Mouse (Mus musculus): Measurements from ENCODE around the gene Sh2b1.

Gene Sh2b1

DNA sequence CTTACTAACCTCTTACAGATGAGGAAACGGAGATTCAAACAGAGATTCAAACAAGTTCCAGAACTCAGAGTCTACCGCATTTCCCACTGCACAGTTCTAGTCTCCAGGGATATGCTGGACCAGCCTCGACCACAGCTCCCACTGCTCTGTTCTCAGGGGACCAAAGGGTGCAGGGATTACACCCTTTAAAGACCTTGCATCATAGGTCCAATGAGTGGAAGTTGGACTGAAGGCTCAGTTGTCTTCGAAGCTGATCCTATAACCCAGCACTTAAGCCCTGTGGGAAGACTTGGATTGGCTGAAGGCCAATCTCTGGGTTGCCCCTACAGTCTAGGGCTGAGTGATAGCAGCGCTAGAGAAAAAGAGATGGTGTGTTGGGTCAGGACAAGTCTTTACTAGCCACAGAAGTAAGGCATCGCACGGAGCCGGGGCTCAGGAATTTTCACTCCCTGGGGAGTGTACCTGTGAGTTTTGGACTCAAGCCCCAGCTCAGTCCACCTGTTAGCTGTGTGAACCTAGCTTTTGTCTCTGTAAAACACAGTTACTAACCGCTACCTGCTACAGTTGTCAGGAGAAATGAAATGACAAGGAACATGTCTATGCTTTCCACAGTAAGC is 1.6 kb downstream of the Sh2b1 start:
- no peak for DNase-seq

DNA sequence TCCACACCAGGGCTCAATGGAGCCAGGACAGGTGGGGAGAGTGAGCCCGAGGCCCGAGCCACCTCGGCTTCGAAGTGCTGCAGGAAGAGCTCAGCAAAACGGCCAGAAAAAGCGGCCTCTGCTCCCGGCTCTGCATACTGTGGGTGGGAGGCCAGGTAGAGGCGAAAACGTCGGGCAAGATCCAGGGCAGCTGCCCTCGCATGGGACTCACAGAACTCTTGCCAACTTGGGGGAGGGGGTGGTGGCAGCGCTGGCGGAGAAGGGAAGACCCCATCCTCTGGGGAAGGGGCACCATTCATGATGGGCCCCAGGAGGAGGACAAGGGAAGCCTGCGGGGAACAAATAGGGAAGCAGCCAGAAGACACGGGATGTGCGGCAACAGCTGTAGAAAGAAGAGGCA is 2.5 kb downstream of the Sh2b1 start:
- no peak for DNase-seq

DNA sequence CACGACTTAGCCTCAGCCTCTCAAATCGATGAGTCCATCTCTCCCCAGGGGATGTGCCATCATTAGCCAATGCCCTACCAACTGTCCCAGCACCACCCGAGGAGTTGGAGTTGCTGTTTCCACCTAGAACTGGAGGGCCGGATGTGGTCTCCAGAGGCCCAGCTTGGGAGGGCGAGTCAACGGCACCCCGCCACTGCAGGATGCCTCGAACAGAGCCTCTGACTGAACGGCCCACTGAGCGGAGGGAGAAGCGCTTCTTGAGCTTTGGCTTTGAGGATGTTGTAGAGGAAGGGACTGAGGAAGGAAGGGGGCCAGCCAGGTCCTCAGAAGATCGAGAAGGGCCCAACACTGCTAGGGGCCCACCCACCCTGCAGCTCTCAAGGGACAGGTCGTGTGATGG is 2.9 kb downstream of the Sh2b1 start:
- DNase-seq, result no peak

DNA sequence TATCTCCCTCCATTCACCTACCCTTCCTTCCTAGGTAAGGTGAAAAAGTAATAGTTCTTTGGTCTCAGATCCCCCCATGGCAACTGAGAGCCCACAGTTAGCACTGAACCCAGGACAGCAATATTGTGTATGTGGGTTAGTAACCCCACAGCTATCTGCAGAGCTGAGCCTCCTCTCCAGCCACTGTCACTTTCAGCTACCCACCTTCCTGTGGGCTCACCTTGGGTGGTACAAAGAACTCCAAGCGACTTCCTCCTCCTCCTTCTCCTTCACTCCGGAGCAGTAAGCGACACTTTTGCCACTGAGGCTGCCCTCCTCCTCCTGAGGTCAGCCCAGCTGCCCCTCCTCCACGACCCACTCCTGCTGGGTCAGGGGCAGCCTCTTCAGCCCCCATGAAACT is 3.4 kb downstream of the Sh2b1 start:
- DNase-seq, result no peak

DNA sequence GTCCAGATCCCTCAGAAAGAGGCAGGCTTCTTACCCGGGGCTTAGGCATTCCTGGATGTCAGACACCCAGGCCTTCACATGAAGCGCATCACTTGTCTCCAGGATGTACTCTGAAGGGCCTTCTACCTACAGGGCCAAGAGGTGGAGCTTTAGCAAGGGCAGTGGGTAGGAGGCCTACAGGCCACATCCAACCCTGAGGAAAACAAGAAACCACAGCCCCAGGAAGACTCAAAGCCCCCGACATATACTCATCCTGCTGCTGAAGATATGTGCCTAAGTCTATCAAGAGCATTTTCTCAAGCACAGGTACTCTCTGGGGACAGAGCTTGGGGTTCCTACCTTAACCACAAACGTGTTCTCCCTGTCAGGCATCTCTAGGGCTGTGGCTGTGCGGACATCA is 3.9 kb downstream of the Sh2b1 start:
- no peak for DNase-seq

DNA sequence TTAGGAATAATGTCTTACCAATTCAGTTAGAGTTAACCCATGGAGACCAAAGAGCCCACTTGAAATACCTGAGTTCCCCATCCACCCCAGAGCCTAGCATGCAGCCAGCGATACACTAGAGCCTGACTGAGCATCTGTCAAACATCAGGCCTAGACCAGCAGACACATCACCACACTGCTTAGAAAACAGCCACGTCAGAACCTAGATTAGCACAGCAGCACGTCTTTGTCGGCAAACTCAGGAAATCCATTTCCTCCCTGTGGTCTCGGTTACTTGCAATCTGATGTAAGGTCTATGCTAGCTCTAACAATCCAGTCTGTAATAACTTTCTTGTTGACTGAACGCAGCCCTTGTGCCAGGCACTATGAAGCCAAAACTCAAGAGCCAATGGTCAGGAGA is 5.1 kb downstream of the Sh2b1 start:
- DNase-seq, result no peak

DNA sequence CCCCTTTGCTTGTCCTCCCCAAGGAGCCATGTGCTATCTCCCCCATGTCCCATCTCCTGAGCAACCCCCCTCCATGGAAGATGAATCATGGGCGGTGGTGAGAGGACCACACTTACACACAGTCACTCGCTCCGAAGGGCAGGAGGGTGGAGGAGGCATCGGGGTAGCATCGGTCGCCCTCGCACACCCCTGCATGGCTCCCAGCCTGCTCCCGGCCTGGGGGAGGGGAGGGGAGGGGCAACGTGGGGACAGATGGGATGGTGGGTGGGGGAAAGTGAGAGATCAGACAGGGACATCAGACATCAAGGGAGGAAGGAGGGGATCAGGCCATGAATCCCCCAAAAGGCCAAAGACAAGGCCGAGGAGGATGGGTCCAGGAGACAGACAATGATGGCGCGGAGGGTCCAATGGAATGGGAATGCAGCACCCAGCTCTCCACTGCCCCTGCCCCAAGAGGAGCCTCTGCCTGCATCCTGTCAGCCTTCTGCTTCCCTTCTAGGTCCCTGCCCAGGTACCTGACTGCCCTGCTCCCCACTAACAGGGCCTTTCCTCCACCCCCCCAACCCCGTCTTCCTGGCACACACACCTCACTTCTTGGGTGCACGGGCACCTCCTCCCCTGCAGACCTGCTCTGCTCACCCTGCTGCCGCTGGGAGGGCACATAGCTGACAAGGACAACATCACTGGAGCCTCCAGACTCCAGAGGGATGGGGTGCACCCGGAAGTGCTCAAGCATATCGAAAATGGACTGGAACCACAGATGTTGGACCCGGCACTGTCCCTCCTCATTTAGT is 7.2 kb downstream of the Sh2b1 start:
- DNase-seq, result no peak

DNA sequence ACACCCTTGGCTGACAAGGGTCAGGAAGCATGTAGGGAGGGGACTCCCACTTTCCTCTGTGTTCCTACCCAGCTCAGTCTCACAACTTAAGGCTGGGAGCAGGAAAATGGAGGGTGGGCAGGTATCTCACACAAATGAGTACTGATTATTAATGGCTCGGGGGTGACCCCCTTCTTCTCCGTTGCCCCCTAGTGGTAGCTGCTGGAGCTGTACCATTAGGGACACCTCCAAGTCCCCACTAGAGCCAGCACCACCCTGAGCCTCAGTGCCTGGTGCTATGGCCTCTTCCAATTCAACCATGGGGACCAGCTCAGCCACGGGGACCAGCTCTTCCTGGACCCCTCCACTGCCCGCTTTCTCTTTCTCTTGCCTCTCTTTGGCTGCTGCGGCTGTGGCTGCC is 8.0 kb downstream of the Sh2b1 start:
- DNase-seq, result no peak

DNA sequence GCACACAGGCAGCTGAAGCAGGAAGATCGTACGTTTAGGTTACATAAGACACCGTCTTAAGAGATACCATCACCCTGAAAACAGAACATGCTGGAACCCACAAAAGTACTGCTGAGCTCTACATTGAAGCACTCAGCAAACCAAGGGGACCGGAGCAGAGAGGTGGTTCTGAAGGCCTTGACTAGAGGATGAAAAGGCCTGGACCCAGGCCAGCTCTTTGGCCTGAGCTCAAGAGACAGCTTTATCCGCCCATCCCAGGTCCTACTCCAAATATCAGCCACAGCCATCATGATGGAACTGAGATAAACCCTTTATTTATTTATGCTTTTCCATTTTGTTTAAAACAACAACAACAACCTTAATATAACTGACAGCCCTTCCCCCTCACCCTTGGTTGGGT is 8.5 kb downstream of the Sh2b1 start:
- no peak for DNase-seq

DNA sequence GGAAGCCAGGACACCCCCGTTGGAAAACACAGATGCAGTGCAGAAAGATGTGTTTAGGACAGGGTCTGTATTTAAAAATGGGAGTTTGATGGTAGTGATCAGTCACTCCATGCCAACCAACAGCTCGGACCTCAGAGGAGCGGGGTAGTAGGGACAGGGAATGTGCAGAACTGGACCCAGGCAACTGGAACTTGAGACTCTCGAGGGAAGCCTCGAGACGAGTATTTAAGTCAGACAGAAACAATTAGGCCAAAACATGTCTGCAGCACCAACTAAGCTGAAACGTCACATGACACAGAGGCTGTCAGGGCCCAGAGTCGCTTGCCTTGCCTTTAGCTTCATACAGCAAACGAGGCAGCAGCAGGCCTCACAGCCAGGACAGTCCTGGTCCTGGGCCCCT is 9.1 kb downstream of the Sh2b1 start:
- no peak for DNase-seq

DNA sequence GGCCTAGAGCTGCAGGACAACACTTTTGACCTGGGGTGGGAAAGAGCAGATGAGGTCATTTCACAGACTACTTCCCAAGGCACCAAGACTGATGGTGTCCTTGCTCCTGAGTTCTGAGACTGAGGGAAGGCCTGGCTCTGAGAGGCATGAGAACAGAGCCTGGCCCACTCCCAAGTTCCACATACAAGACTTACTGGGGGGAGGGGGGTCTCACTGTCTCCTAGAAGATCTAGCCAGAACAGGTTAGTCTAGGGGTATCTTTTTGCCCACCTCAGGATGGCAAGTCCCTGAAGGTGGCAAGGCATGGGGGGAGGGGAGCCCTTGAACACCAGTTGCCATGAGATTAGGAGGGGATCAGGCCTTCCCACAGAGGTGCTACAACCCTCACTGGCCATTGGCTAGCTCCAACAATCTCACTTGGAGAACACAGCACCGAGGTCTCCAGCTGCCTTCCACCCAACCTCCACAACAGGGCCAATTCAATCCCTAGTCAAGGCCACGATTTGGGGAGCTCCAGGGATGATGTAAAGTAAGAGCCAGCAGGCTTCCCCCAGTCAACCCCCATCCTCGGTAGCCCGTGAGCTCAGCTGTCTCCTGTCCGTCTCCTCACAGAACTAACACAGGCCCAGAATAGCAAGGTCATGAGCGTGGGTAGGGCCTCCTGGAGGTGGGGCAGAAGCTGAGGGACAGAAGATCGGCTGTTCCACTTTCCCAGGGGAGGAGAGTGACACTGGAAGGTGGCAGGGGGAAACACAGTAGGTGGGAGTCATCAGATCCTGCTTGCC is 9.8 kb downstream of the Sh2b1 start:
- no peak for DNase-seq

DNA sequence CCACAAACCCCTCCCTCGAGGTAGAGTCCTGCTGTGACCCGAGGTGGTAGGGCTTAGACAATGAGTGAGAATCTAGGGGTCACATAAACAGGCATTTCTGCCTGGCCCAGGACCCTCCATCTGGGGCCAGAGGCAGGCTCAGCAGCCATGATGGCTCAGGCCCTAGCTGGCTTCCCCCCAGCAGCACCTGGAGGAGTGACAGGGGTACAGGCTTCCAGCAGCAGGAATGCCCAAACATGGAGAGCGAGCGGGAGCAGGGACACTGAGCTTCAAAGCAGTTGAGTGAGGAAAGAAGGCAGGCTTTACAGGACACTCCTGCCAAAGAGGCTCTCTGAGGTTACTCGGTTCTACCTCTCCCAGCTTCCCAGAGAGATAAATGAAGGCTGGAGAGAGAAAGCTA is 10.4 kb downstream of the Sh2b1 start:
- DNase-seq, result no peak

DNA sequence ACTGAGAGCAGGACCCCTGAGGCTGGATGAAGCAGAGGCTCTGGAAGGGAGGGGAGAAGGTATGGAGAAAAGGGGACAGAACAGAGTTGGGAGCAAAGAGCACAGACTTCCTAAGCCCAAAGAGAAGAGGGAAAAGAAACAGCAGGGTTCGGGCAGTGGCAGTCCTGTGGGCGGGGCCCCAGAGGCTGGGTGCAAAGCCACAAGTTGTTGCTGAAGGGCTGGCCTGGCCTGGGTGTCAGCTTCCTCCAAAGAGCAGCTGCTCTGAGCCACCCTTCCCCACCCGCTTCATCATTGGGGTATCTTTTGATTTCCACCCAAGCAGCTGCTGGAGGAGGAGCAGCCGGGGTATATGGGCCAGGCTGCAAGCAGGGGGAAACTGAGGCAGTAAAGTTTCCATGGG is 11.1 kb downstream of the Sh2b1 start:
- DNase-seq, result peak; percentile 50

DNA sequence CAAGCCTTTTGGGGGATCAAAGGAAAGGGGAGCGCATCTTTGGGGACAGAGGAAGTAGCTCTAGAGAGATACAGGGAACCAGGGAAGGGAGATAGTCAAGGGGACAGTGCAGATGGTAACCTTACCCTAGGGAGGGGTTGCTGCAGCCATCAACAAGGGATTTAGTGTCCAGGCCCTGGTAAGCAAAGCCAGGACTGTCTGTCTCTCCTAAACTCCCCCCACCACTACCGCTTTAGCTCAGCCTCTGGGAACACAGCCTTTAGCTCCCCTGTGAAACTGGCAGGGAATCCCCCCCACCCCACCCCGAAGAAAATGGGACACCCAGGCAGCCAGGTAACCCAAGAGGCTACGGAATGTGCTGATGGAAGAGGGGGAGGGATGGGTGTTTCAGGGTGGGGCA is 11.7 kb downstream of the Sh2b1 start:
- DNase-seq, result no peak

DNA sequence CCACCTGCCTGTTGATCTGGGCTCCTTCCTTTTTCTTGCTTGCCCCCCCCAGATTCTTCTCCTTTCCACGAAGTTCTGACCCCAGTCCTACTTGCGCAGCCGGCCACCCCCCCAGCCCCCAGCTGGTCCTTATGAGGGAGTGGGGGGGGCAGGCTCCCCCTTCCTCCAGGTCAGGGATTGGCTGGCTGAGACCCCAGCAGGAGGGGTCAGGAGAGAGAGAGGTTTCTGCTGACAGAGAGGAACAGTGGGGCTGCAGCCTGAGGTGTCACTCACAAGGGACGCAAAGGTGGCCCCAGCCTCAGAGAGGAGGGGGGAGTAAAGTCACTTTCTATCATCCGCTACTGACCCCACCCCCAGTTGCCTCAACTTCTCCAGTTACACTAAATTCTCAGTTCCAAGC is 12.2 kb downstream of the Sh2b1 start, which contains the start of gene Atp2a1:
TSS of gene Atp2a1 (minus strand) at position 105 of the 400 bp plus-strand sequence.
- no peak for DNase-seq

DNA sequence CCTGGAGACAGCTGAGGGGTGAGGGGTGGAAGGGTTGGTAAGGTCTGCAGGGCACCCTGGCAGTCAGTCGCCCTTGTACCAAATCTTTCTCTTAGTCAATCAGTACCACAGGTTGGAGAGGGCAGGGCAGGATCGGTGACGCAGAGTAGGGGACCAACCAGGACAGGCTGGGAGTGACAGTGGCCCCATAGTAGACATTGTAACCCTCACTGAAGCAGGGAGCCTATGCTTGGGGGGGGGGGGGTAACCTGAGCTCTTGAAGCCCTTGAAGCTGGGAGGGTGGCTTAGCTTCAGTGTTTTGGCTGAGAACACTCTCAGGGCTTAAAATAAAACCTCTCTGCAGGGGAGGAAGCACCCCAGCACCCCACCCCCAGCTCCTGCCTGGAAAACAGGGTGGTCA is 13.6 kb downstream of the Sh2b1 start:
- DNase-seq, result no peak

DNA sequence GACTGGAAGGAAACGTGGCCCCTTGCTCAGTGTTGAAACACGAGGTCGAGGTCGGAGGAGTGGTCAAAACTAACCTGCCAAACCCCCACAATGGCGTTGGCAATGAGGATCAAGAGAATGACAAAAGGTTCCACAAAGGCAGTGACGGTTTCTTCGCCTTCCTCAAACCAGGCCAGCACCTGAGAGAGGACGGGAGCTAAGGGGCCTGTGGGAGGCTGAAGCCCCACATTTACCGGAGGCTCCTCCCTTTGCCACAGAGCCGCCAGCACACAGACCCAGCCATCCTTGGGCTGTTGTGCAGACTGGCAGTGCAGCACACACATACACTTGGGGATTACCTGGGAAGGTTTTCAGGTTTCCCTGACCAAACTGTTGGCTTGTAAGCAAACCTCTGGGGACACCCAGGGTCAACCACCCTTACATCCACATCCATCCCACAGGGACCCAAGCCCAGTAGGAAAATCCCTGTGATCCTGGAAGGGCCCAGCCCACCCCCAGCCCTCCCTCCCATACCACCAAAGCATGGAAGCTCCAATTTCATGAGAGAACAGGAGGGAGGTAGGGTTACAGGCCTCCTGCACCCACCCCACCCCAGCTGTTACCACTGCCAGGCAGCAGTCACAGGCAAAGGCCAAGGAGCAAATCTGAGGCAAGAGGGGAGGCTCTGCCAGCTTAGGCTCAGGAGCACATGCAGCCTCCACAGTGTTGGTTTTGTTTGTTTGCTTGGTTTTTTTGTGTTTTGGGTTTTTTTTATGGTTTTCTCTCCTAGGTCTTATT is 14.4 kb downstream of the Sh2b1 start:
- no peak for DNase-seq

DNA sequence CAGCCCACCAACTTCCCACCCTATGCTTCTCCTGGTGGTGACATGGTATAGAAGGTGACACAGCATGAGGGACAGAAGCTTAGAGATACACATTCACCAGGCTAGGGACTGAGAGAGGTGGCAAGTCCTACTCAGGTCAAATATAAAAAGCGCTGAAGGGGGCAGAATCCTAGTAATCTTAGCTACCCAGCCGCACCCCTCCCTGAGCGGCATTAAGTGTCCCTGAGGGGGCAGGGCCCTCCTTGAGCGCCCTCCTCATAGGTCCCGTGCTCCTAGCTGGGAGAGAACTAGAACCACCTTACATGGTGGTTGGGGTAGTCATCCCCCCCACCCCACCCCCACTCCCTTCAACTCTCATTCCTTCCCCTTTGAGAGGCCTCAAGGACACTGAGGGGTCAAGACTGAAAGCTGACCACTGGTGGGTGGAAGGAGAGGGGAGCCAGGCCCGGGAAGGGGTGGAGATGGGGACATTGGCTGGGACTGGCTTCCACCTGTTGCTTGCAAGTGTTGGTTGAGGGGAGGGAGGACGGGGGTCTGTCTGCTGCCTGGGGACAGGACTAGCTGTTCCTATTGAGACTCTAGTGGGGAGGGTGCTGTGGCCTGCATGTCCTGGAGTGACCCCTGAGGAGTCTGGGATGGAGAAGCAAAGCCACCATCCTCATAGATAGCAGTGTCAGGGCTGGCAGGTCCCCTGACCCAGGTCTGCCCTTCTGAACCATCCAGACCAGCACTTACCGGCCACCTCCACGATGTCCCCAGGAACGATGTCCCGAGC is 16.2 kb downstream of the Sh2b1 start:
- DNase-seq, result no peak

DNA sequence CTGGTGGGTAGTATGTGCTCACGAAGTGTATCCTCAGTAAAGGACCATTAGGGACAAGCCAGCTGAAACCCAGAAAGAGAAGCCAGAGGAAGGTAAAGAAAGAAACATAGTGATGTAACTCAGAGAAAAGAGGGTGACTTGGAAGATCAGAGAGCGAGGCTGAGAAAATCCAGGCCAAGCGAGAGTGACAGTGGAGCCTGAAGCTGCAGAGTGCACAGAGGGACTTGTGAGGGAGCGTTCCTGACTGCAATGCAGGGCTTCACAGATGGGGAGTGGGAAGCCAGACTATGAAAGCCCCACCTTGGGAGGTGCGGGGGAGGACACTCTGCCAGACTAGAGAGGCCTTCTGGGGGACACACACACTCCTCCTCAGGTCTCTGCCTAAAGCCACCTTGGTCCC is 17.0 kb downstream of the Sh2b1 start:
- DNase-seq, result no peak

DNA sequence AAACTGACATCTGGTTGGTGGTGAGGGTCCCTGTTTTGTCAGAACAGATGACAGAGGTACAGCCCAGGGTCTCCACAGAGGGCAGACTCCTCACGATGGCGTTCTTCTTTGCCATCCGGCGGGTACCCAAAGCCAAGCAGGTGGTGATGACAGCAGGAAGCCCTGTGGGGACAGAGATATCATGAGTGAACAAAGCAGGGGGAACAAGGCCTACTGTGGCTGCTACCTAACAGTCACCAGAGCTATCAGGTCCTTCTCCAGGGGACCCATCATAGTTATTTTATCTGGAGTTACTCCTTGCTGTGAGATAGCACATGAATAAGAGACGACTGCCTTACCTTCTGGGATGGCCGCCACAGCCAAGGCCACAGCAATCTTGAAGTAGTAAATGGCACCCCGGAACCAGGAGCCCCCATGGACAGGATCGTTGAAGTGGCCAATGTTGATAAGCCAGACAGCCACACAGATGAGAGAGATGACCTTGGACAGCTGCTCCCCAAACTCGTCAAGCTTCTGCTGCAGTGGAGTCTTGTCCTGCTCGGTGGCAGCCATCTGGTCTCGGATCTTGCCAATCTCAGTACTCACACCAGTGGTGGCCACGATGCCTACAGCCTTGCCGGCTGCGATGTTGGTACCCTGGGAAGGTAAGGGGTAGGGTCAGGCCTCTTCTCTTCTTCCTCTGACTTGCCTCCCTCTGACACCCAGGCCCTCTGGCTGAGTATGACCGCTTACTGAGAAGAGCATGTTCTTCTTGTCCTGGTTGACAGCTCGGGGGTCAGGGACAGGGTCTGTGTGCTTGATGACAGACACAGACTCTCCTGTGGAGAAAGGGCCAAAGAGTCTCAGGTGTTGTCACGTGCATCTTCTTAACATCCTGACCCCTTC is 18.6 kb downstream of the Sh2b1 start:
- no peak for DNase-seq

DNA sequence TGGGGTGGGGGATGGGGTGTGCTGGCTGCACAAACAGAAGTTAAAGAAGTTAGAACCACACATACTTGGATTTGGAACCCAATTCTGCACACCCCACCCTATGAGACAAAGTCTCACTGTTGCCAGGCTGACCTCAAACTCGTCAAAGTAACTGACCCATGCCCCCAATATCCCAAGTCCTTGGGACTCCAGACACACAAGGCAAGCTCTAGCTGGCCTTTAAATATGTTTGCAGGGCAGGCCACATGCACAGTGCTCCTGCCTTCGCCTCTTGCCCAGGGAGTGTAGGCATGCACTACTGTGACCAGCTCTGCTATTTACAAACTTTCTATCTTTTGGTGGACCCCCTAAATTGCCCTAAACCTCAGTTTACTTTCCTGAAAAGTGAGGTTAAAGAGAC is 20.0 kb downstream of the Sh2b1 start:
- DNase-seq, result no peak
